Mouse (Mus musculus) heart, adult 2 months (tissue): ENCODE results near the gene Kifc1. TPM values are rescaled to one million over a fixed set of nuclear protein-coding genes. Genes with fewer than 3 reads are reported as not detected.
"Not testable (repeated sequence)": the region's sequence is repeated elsewhere in the genome, so short reads cannot be mapped to it uniquely, and the experiment has no call there.

ENCODE experiments used
- DNase-seq, 2 experiments: peaks; one replicate each; pipeline ENCODE4 v3.0.0; 2021
- H3K27ac ChIP-seq: fragments of 200-600 bp; 2 replicates; pipeline ENCODE4 v1.8.1; 2022
- H3K27me3 ChIP-seq: fragments of 200-500 bp; 2 replicates; pipeline ENCODE4 v1.6.1; 2012; ENCODE audit warnings: mild to moderate bottlenecking, low read length, inconsistent platforms, mixed read lengths; ENCODE audit not compliant: control insufficient read depth, insufficient read depth
- H3K36me3 ChIP-seq: fragments of 200-500 bp; 2 replicates; pipeline ENCODE4 v1.6.1; 2012; ENCODE audit warnings: low read length, inconsistent platforms; ENCODE audit not compliant: control insufficient read depth, insufficient read depth
- H3K4me1 ChIP-seq: fragments of 200-500 bp; 2 replicates; pipeline ENCODE4 v1.6.1; 2011; ENCODE audit warnings: low read length; ENCODE audit not compliant: control insufficient read depth, insufficient read depth
- H3K4me3 ChIP-seq: fragments of 200-600 bp; 2 replicates; pipeline ENCODE4 v1.8.1; 2022
- H3K79me2 ChIP-seq: fragments of 200-500 bp; replicated peaks from 2 replicates; pipeline ENCODE4 v1.6.1; 2012; ENCODE audit warnings: mild to moderate bottlenecking, inconsistent platforms, low read length, moderate library complexity, mixed read lengths; ENCODE audit not compliant: control insufficient read depth, insufficient read depth
- H3K9ac ChIP-seq: fragments of 200-500 bp; 2 replicates; pipeline ENCODE4 v1.6.1; 2012; ENCODE audit warnings: low read depth, mild to moderate bottlenecking, control low read depth, inconsistent platforms, low read length, mixed read lengths
- CTCF ChIP-seq: fragments of 200-600 bp; IDR thresholded peaks from 2 replicates; pipeline ENCODE4 v1.8.1; 2022; ENCODE audit warnings: antibody characterized with exemption, mild to moderate bottlenecking, moderate library complexity
- EP300 ChIP-seq: fragments of 200-500 bp; IDR thresholded peaks from 2 replicates; pipeline ENCODE4 v1.6.1; 2011; ENCODE audit warnings: low read depth, low read length, control low read depth; ENCODE audit not compliant: insufficient read depth
- POLR2A ChIP-seq: fragments of 200-500 bp; IDR thresholded peaks from 2 replicates; pipeline ENCODE4 v1.6.1; 2011; ENCODE audit warnings: mild to moderate bottlenecking, low read depth, low read length, control low read depth; ENCODE audit not compliant: insufficient read depth
- WGBS: fragments of 180-500 bp; shearing (Covaris S2); methylation state at CpG from one replicate; pipeline ENCODE4 v1.1.7; 2018; 5-methylcytosine and 5-hydroxymethylcytosine counted together
- intact Hi-C: fragments of 180-260 bp; cut with DNase I; formaldehyde crosslinking; loops from one replicate; pipeline ENCODE4 v1.15.1; 2025
- polyA plus RNA-seq: library from polyadenylated mRNA; depleted of rRNA; stranded (reverse); fragments of >200 nt; gene quantifications from 2 replicates; pipeline ENCODE4 v1.2.3, GENCODE M21; 2012
- total RNA-seq, 2 experiments: library from RNA; stranded (reverse); gene quantifications; 2 replicates each; pipeline ENCODE4 v1.2.3; 2021

Kifc1 gene
- total and polyA plus RNA-seq, 3 experiments = 0.57 to 0.66 (median 0.59) TPM

DNA sequence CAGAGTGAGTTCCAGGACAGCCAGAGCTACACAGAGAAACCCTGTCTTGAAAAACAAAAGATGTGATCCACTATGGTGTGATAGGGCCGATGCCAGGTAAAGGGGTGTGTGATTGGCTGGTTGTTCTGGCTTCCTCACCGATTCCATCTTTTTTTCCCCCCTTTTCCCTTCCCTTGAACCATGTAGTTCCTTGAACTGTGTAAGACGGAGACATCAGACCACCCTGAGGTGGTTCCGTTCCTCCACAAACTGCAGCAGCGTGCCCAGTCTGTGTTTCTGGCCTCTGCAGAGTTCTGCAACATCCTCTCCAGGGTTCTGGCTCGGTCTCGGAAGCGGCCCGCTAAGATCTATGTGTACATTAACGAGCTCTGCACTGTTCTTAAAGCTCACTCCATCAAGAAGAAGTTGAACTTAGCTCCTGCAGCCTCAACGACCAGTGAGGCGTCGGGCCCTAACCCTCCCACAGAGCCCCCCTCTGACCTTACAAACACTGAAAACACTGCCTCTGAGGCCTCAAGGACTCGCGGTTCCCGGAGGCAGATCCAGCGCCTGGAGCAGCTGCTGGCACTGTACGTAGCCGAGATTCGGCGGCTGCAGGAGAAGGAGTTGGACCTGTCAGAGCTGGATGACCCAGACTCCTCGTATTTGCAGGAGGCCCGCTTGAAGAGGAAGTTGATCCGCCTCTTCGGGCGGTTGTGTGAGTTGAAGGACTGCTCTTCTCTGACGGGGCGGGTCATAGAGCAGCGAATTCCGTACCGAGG lies 20.8 kb upstream of the Kifc1 start:
- Histone ChIP-seq H3K36me3 (peaks cover 3% of the 10 kb centered on the region; the same call in 1 of the 2 replicates), H3K9ac (no peak overlapping the region), H3K27ac (no peak overlapping the region), H3K79me2 (no peaks in the 10 kb centered on the region), H3K4me1 (peaks cover 4% of the 10 kb centered on the region), H3K4me3 (no peak overlapping the region), H3K27me3 (no peaks in the 10 kb centered on the region)
- intact Hi-C loops = no loop called here
- peak in 1 of 2 experiments; percentile 21 for DNase-seq
- WGBS = 87% methylated on average over 31 of the region's 31 CpGs
- no peak for TF ChIP-seq POLR2A
- TF ChIP-seq CTCF = no peak
- no peak for TF ChIP-seq EP300

DNA sequence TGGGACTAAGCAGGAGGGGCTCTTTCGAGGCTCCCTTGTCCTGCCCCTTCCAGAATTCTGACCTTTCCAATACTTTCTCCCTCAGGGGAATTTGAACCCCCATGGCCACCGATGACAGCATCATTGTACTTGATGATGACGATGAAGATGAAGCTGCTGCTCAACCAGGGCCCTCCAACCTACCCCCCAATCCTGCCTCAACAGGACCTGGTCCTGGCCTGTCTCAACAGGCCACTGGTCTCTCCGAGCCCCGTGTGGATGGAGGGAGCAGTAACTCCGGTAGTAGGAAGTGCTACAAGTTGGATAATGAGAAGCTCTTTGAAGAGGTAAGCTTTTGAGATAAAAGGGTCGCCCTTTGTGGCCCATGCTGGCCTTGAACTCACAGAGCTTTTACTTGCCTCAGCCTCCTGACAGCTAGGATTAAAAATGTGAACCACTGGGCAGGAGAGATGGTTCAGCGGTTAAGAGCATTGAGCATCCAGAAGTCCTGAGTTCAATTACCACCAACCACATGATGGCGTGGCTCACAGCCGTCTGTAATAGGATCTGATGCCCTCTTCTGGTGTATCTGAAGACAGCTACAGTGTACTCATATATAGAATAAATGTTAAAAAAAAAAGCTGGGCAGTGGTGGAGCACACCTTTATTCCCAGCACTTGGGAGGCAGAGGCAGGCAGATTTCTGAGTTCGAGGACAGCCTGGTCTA lies 20.0 kb upstream of the Kifc1 start:
- Histone ChIP-seq H3K36me3 (peaks cover 3% of the 10 kb centered on the region; the same call in 1 of the 2 replicates), H3K27me3 (no peaks in the 10 kb centered on the region), H3K79me2 (no peaks in the 10 kb centered on the region), H3K27ac (peak overlapping the region; percentile 98), H3K9ac (peak overlapping the region; percentile 91), H3K4me1 (peaks cover 4% of the 10 kb centered on the region), H3K4me3 (peak overlapping the region; percentile 82)
- WGBS = 31% methylated on average over 11 of the region's 11 CpGs
- intact Hi-C loops = no loop called here
- no peak for TF ChIP-seq EP300
- TF ChIP-seq POLR2A = no peak
- peak; percentile 18; the same call in 1 of the 2 replicates for TF ChIP-seq CTCF
- DNase-seq = no peak

DNA sequence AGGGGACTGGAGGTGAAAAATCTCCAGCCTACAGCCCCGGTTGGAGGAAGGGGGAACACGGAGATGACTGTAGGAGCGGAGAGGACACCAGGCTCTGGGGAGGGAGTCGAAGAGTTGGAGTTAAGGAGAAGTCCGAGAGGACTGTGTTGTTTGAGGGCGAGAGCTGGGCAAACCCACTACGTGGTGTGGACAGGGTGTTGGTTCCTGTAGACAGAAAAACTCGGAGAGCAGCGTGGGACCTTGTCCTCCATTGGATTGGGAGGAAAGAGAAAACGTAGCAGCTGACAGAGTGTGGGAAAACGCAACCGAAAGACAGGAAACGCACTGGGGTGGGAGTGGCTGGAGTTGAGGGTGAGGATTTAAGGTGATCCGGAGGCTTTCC lies 19.4 kb upstream of the Kifc1 start:
- peaks cover 3% of the 10 kb centered on the region; the same call in 1 of the 2 replicates for H3K4me1 ChIP-seq
- intact Hi-C loops = no loop called here
- H3K9ac ChIP-seq = peak overlapping the region; percentile 91
- H3K4me3 ChIP-seq = peak overlapping the region; percentile 82
- no peaks in the 10 kb centered on the region for H3K79me2 ChIP-seq
- under 1% methylated on average over 14 of the region's 14 CpGs for WGBS
- H3K27ac ChIP-seq = peak overlapping the region; percentile 98
- no peaks in the 10 kb centered on the region for H3K27me3 ChIP-seq
- no peak for TF ChIP-seq CTCF
- TF ChIP-seq POLR2A = peak; percentile 70
- H3K36me3 ChIP-seq = no peaks in the 10 kb centered on the region; the same call in 1 of the 2 replicates
- peak; percentile 65 to 69 for DNase-seq

DNA sequence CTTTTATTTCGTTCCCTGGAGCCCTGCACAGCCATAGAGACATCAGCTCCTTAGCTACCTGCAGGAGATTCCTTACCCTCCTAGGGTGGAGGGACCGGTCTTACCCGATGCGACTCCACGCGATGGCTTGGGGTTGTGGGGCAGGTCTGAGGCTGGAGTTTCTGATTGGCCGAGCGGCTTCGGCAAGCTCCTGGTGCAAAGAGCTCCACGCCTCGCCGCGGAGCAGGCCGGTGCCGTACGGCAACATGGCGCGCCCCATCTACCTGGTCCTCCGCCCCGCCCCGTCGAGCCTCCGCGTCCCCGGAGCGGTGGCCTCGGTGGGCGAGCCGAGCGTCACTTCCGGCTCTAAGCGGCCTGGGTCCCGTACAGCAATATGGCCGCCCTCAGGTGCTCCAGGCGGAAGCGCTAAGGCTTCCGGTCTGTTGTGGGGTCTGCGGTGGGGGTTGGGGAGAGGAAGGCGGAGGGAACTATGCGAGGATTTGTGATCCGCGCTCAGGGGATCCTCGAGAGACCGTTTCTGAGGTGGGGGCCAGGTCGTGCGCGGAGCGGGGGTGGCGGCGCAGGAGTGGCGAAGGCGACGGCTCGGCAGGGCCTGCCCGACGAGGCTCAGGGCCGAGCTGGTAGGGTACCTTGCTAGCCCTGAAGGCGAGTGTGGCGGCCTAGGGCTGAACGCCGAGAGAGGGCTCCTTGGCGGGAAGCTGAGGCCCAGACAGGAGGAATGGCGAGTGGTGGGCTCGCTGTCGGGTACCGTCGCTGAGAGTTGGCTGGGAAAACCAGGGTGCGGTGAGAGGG lies 18.8 kb upstream of the Kifc1 start, which contains the start of gene Daxx:
TSS of gene Daxx (plus strand) at position 338 of the 792 bp plus-strand sequence.
- DNase-seq = peak; percentile 99 to 100
- no peaks in the 10 kb centered on the region for H3K79me2 ChIP-seq
- peak within 1 kb of the TSS; percentile 91 for H3K9ac ChIP-seq
- peak; percentile 70; the same call in 1 of the 2 replicates for TF ChIP-seq POLR2A
- no peak for TF ChIP-seq CTCF
- TF ChIP-seq EP300 = peak; percentile 30; the same call in 1 of the 2 replicates
- WGBS = under 1% methylated on average over 68 of the region's 68 CpGs
- H3K27ac ChIP-seq = peak within 1 kb of the TSS; percentile 98
- H3K27me3 ChIP-seq = no peaks in the 10 kb centered on the region
- no peaks in the 10 kb centered on the region; the same call in 1 of the 2 replicates for H3K36me3 ChIP-seq
- intact Hi-C loops = no loop called here
- H3K4me3 ChIP-seq = peak within 1 kb of the TSS; percentile 82
- H3K4me1 ChIP-seq = peaks cover 3% of the 10 kb centered on the region; the same call in 1 of the 2 replicates

DNA sequence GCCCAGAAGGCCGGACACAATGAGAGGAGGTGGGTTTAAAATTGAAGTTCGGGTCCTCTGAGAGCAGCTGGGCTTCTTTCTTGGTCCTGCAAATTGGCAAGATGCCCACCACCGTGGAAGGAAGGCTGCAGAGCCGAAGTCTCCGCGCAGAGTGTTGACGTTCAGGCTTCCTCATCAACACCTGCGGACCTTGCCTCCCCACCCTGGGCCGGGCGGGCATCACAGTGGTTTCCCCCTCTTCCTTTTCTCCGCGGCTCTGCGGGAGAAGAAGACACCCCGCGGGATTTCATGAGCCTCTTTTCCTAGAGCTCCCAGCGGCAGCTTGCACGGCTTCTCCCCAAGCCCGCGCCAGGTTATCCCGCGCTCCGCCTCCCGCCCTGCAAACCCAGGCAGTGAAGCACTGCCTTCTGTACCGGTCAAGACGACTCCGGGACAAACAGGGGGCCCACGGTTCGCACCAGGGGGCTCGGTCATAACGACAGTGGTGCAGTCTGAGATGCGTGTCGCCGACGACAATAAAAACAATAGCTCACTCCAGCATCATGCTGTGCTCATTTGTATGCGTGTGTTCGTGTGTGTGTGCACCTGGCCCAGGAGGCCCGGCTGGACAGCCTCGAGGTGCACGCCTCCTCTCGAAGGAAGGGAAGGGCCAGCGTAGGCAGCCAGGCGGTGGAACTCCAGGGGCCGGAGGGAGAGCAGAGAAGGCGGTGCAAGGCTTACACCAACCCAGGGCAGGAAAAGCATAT lies 18.0 kb upstream of the Kifc1 start:
- intact Hi-C loops = no loop called here
- Histone ChIP-seq H3K36me3 (no peaks in the 10 kb centered on the region; the same call in 1 of the 2 replicates), H3K9ac (peak overlapping the region; percentile 80), H3K79me2 (no peaks in the 10 kb centered on the region), H3K4me1 (peaks cover 3% of the 10 kb centered on the region; the same call in 1 of the 2 replicates), H3K4me3 (peak overlapping the region; percentile 61), H3K27me3 (no peaks in the 10 kb centered on the region), H3K27ac (peak overlapping the region; percentile 78)
- TF ChIP-seq EP300 (no peak), CTCF (no peak), POLR2A (no peak)
- no peak for DNase-seq
- under 1% methylated on average over 44 of the region's 44 CpGs for WGBS

DNA sequence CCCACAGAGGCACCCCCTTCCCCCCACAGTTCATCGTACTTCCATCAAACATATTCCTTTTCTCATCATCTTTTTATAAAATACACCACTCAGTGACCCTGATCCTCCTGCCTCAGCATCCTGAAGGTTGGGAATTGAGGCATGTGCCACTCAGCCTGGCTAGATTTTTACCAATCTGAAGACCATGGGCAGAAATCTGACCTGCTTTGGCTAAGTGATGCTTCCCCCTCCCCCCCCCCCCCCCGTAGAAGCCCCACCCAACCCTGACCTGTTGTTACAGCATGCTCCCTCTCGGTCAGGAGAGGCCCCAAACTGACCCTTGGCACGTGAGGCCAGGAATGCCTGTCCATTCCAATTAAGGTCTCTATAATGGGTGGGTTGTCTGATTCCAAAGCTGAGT lies 14.4 kb upstream of the Kifc1 start, which contains the start of gene Platr17:
TSS of gene Platr17 (plus strand) at position 301 of the 400 bp plus-strand sequence.
- H3K79me2 ChIP-seq, DNase-seq, intact Hi-C loops, H3K4me3 ChIP-seq, H3K4me1 ChIP-seq, H3K9ac ChIP-seq, H3K27ac ChIP-seq, H3K27me3 ChIP-seq, H3K36me3 ChIP-seq: not testable (repeated sequence)
- 58% methylated on average over 3 of the region's 4 CpGs for WGBS

DNA sequence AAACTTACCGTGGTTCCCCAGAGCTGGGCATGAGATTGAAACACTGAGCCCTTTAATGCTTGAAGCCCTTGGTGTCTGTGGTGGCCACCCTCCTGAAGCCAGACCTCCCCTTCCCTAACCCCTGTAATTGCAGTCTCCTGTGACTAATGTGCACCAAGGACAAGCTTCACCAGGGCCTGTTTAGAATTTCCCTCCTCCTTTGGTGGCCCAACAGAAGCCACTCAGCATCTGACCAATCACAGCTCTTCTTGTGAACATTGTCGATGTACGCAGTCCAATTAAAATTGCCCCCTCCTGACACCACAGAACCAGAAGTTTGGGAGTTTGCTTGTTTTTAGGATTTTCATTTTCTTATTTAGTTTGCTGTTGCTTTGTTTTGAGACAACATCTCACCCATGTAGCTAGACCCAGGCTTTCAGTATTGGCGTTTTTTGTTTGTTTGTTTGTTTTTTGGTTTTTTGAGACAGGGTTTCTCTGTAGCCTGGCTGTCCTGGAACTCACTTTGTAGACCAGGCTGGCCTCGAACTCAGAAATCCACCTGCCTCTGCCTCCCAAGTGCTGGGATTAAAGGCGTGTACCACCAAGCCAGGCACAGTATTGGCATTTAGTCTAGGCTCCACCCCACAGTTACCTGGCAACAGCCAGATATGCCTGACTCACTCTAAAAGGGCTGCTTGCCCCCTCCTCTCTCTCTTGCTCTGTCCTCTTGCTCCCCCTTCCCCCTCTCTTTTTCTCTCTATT lies 13.6 kb upstream of the Kifc1 start:
- 82% methylated on average over 6 of the region's 6 CpGs for WGBS

More for the DNA sequence above, 13.6 kb upstream of the Kifc1 start:
- H3K27me3 ChIP-seq, H3K27ac ChIP-seq, H3K4me1 ChIP-seq, DNase-seq, H3K4me3 ChIP-seq, intact Hi-C loops, H3K36me3 ChIP-seq, H3K79me2 ChIP-seq, H3K9ac ChIP-seq: not testable (repeated sequence)
